Mouse (Mus musculus) adipose tissue, adult 10 weeks (tissue): Measurements from ENCODE around the gene Iscu. TPM values are rescaled to one million over a fixed set of nuclear protein-coding genes. Genes with fewer than 3 reads are reported as not detected.

Experiments
- polyA plus RNA-seq: library from polyadenylated mRNA; stranded (reverse); fragments of 350-450 nt; fragmentation: Illumina TruSeq; extraction: RNeasy Lipid Tissue Mini Kit (QIAGEN cat#74804); gene quantifications from one replicate; pipeline ENCODE4 v1.2.3, GENCODE M21; 2014; ENCODE audit warnings: low read depth, low replicate concordance

The Iscu gene
- 145 TPM for polyA plus RNA-seq

GRCm38 (mm10) chr5:113772450-113772895 lies at the start of gene Iscu, which contains the start of gene Sart3:
Iscu (plus strand) TSS chr5:113772748.
Sart3 (minus strand) TSS chr5:113772510.

GRCm38 (mm10) chr5:113724446-113724845 lies 48.1 kb upstream of the Iscu start, which contains the start of gene 1700069L16Rik:
1700069L16Rik (minus strand) TSS chr5:113724772.

GRCm38 (mm10) chr5:113735345-113736112 lies 37.0 kb upstream of the Iscu start, which contains the start of gene Ficd:
Ficd (plus strand) TSS chr5:113735803.

GRCm38 (mm10) chr5:113800280-113800679 lies 27.7 kb downstream of the Iscu start, which contains the start of gene Tmem119:
Tmem119 (minus strand) TSS chr5:113800516.

Other genes with a start within 250 kb of the Iscu start
- 45.6 TPM for gene Cmklr1, start 122.3 kb upstream of the Iscu start, polyA plus RNA-seq
- not detected for gene 1700069L16Rik, start 48.0 kb upstream of the Iscu start, polyA plus RNA-seq
- 13.8 TPM for gene Ficd, start 36.9 kb upstream of the Iscu start, polyA plus RNA-seq
- gene Sart3, start 238 bp upstream of the Iscu start, polyA plus RNA-seq: 19.0 TPM
- gene Tmem119, start 27.8 kb downstream of the Iscu start, polyA plus RNA-seq: 17.5 TPM
- gene Selplg, start 59.9 kb downstream of the Iscu start, polyA plus RNA-seq: 15.1 TPM
- 31.4 TPM for gene Coro1c, start 136.0 kb downstream of the Iscu start, polyA plus RNA-seq
- gene Ssh1, start 221.1 kb downstream of the Iscu start, polyA plus RNA-seq: 7.9 TPM
- gene Dao, start 231.0 kb downstream of the Iscu start, polyA plus RNA-seq: 24.5 TPM